Mouse (Mus musculus) embryonic facial prominence, embryonic 11.5 days (tissue): ENCODE measurements around the gene Dtl. TPM values are rescaled to one million over a fixed set of nuclear protein-coding genes. Genes with fewer than 3 reads are reported as not detected.

Experiments
- ATAC-seq: fragments of 200-750 bp; cut with Nextera tagmentation; replicated peaks from 2 replicates; pipeline ENCODE4 v1.8.0; 2017; ENCODE audit warnings: low read depth; ENCODE audit not compliant: insufficient number of reproducible peaks, low FRiP score, low TSS enrichment
- DNase-seq: peaks from one replicate; pipeline ENCODE4 v3.0.0-alpha.2; 2015; ENCODE audit warnings: low spot score
- H3K27ac ChIP-seq: fragments of 300-500 bp; sonication (generic); replicated peaks from 2 replicates; pipeline ENCODE4 v1.5.1; 2014; ENCODE audit warnings: mild to moderate bottlenecking, low read depth, low read length, control low read depth
- H3K27me3 ChIP-seq: fragments of 300-500 bp; sonication (generic); 2 replicates; pipeline ENCODE4 v1.6.1; 2014; ENCODE audit warnings: mild to moderate bottlenecking, low read length, moderate library complexity, mixed read lengths; ENCODE audit not compliant: control insufficient read depth, insufficient read depth
- H3K36me3 ChIP-seq: fragments of 300-500 bp; sonication (generic); replicated peaks from 2 replicates; pipeline ENCODE4 v1.6.1; 2014; ENCODE audit warnings: low read depth, mild to moderate bottlenecking, low read length, moderate library complexity, mixed read lengths; ENCODE audit not compliant: control insufficient read depth, insufficient read depth
- H3K4me1 ChIP-seq: fragments of 300-500 bp; sonication (generic); 2 replicates; pipeline ENCODE4 v1.6.1; 2014; ENCODE audit warnings: low read length, mixed read lengths; ENCODE audit not compliant: control insufficient read depth, insufficient read depth
- H3K4me2 ChIP-seq: fragments of 300-500 bp; sonication (generic); 2 replicates; pipeline ENCODE4 v1.6.1; 2014; ENCODE audit warnings: low read depth, mild to moderate bottlenecking, control low read depth, low read length, moderate library complexity
- H3K4me3 ChIP-seq: fragments of 300-500 bp; sonication (generic); 2 replicates; pipeline ENCODE4 v1.5.1; 2014; ENCODE audit warnings: low read depth, low read length, control low read depth
- H3K9ac ChIP-seq: fragments of 300-500 bp; sonication (generic); replicated peaks from 2 replicates; pipeline ENCODE4 v1.6.1; 2014; ENCODE audit warnings: mild to moderate bottlenecking, control low read depth, low read length
- H3K9me3 ChIP-seq: fragments of 300-500 bp; sonication (generic); replicated peaks from 2 replicates; pipeline ENCODE4 v1.6.1; 2016; ENCODE audit warnings: mild to moderate bottlenecking, low read length, inconsistent platforms, mixed read lengths; ENCODE audit not compliant: control insufficient read depth
- WGBS: fragments of 180-500 bp; shearing (Covaris S2); extraction: QIAGEN DNeasy Blood & Tissue Kit; methylation state at CpG from one replicate; pipeline ENCODE4 v1.1.7; 2014; 5-methylcytosine and 5-hydroxymethylcytosine counted together
- polyA plus RNA-seq: library from polyadenylated mRNA; unstranded; fragments of >200 nt; fragmentation: Nextera tagmentation; extraction: Ambion mirVana; gene quantifications from 2 replicates; pipeline ENCODE4 v1.2.1, GENCODE M21; 2014

Dtl gene
- polyA plus RNA-seq: 77.1 and 81.8 TPM in 2 replicates

DNA sequence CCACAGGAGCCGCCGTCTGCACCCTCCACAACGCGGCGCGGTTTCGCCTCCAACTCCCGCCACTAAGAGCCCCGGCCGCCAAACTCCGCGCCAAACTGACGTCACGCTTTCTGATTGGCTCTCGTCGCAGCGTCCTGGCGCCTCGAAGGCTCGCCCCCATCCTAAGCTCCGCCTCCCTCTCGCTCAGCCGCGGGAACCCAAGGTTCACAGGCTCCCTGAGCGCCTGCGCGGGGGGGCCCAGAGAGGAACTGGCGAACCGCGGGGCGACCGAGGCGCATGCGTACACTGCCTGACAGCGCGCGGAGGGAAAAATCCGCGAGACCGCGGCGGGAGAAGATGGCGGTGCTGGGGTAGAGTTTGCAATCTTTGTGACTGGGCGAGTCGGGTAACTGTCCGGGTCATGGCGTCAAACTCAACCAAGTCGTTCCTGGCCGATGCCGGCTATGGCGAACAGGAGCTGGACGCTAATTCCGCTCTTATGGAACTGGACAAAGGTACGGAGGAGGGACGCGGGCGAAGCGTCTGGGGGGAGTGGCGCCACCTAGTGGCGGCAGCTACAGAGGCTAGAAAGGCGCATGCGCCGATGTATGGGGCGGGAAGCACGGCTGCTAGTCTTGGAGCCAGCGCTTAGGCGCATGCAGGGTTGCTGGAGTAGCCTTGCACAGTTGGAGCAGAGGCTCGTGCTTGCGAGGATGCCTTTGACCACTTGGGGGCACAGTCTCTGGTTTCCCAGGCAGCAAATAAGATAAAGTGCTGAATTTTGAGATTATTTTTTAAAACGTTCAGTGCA is at the start of gene Dtl, which contains the start of gene Ints7:
Gene Dtl (minus strand): TSS at position 87 of the 790 bp plus-strand sequence.
Gene Ints7 (plus strand): TSS at position 179 of the 790 bp plus-strand sequence.
- peak; percentile 100 for DNase-seq
- Histone ChIP-seq H3K9ac (peak within 1 kb of the TSS; percentile 89), H3K9me3 (no peaks in the 10 kb centered on the region), H3K27me3 (no peaks in the 10 kb centered on the region), H3K4me2 (peak within 1 kb of the TSS; percentile 55), H3K36me3 (no peaks in the 10 kb centered on the region), H3K4me3 (peak within 1 kb of the TSS; percentile 91), H3K4me1 (peaks cover 2% of the 10 kb centered on the region; the same call in 1 of the 2 replicates), H3K27ac (peak within 1 kb of the TSS; percentile 90)
- WGBS: under 1% methylated on average over 70 of the region's 70 CpGs
- peak; percentile 99 for ATAC-seq

DNA sequence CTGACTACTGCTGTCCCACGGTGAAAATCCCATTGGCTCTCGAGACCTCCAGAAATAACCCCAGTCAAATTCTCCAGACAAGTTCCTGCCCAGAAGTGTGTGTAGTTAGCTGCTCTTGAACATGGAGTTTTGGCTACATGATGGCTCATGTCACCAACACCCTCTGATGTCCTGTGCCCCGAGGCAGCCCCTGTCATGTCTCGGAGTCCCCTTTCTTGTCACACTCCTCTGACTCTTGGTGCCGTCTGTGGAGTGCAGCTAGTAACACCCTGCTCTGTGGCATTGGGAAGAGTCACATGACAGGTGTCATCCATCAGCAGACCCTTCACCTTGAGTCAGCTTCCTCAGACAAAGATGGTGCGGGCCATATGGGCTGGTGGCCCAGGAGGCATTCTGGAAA is 49.7 kb upstream of the Dtl start:
- WGBS: 77% methylated on average over 6 of the region's 6 CpGs
- peaks cover 1% of the 10 kb centered on the region for H3K36me3 ChIP-seq
- ATAC-seq (peak; percentile 36; the same call in 1 of the 2 replicates), DNase-seq (no peak)
- H3K4me3 ChIP-seq: no peak overlapping the region
- no peaks in the 10 kb centered on the region for H3K27me3 ChIP-seq
- no peak overlapping the region for H3K9ac ChIP-seq
- H3K27ac ChIP-seq: no peak overlapping the region
- no peaks in the 10 kb centered on the region for H3K9me3 ChIP-seq
- H3K4me2 ChIP-seq: no peak overlapping the region
- no peaks in the 10 kb centered on the region for H3K4me1 ChIP-seq

DNA sequence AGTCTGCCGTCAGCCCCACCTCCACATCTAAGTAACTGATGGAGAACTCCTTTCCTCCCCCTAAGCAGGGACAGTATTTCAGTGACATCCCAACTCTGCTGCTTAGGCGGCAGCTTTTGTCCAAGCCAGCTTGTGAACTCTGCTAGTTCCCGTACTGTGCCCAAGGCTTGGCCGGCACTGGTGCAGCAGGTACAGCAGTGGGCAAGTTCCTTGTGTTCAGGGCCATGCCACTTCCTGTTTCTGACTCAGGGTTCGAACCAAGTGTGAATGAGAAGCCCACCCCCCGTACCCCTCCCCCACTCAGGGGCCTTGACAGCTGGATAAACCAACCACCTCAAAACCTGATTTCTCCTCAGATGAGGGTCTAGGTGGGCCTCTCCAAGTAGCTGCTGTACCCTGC is 49.1 kb upstream of the Dtl start:
- Histone ChIP-seq H3K9me3 (no peaks in the 10 kb centered on the region), H3K36me3 (peaks cover 5% of the 10 kb centered on the region), H3K4me1 (no peaks in the 10 kb centered on the region), H3K4me3 (no peak overlapping the region), H3K27me3 (no peaks in the 10 kb centered on the region), H3K9ac (no peak overlapping the region), H3K27ac (no peak overlapping the region), H3K4me2 (no peak overlapping the region)
- WGBS: 76% methylated on average over 6 of the region's 6 CpGs
- DNase-seq (no peak), ATAC-seq (no peak; the same call in 1 of the 2 replicates)

DNA sequence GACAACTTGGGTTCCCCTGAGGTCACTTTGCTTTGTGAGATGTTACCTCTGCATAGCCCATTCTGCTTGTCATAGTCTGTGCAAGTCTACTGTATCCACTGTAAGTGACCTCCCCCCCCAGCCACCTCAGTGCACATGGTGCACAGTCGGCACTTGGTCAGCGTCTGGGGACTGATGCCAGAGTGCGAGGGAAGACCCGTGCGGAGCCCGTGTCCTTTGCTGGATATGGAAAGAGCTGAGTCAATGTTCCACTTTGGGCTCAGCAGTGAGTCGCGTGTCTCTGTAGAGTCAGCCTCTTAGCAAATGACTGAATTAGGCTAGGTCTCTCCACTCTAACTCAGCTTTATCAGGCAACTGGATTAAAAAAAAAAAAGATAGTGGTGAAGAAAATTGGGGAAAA is 47.5 kb upstream of the Dtl start:
- ATAC-seq: no peak
- H3K27ac ChIP-seq: no peak overlapping the region
- no peaks in the 10 kb centered on the region for H3K27me3 ChIP-seq
- H3K9me3 ChIP-seq: no peaks in the 10 kb centered on the region
- DNase-seq: no peak
- H3K4me1 ChIP-seq: no peaks in the 10 kb centered on the region
- H3K36me3 ChIP-seq: peaks cover 14% of the 10 kb centered on the region
- no peak overlapping the region for H3K4me3 ChIP-seq
- H3K4me2 ChIP-seq: no peak overlapping the region
- no peak overlapping the region for H3K9ac ChIP-seq
- WGBS: 92% methylated on average over 8 of the region's 8 CpGs

DNA sequence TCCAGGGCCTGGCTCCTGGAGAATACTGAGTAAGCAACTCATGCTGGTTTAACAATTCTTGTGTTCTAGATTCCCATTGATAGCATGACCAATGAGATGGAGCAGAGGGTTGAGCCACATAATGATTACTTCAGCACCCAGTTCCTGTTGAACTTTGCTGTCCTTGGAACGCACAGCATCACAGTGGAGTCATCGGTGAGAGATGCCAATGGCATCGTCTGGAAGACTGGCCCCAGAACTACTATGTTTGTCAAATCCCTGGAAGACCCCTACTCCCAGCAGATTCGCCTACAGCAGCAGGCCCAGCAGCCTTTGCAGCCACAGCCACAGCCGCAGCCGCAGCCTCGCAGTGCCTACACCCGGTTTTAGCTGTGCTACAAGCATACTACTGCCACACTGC is 45.8 kb upstream of the Dtl start:
- Histone ChIP-seq H3K4me1 (no peaks in the 10 kb centered on the region), H3K27me3 (no peaks in the 10 kb centered on the region), H3K4me3 (no peak overlapping the region), H3K4me2 (no peak overlapping the region), H3K36me3 (peaks cover 21% of the 10 kb centered on the region), H3K9ac (no peak overlapping the region), H3K9me3 (no peaks in the 10 kb centered on the region), H3K27ac (no peak overlapping the region)
- DNase-seq: no peak
- ATAC-seq: no peak
- WGBS: 94% methylated on average over 8 of the region's 8 CpGs

- no peaks in the 10 kb centered on the region for H3K9me3 ChIP-seq
- no peaks in the 10 kb centered on the region for H3K27me3 ChIP-seq
- no peak for DNase-seq
- no peak overlapping the region for H3K4me2 ChIP-seq
- ATAC-seq: no peak
- H3K9ac ChIP-seq: no peak overlapping the region
- H3K4me3 ChIP-seq: no peak overlapping the region
- H3K4me1 ChIP-seq: no peaks in the 10 kb centered on the region
- 92% methylated on average over 12 of the region's 12 CpGs for WGBS
- peaks cover 28% of the 10 kb centered on the region for H3K36me3 ChIP-seq
- no peak overlapping the region for H3K27ac ChIP-seq
These were observed 42.9 kb upstream of the Dtl start for GRCm38 (mm10) chr1:191618067-191618766.

DNA sequence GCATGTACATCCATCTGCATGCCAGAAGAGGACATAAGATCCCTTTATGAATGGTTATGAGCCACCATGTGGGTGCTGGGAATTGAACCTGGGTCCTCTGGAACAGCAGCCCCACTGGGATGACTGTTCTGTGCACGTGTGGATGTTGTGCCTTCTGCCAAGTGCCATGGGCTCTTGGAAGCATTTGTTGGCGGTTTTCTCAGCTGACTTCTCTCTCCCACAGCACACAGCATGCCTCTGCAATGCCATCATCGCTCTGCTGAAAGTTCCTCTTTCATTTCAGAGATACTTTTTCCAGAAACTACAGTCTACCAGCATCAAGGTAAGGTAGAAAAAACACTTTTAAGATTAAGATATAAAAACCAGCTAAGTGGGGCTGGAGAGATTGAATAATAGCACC is 42.2 kb upstream of the Dtl start:
- DNase-seq: no peak
- Histone ChIP-seq H3K27ac (no peak overlapping the region), H3K9me3 (no peaks in the 10 kb centered on the region), H3K36me3 (peaks cover 28% of the 10 kb centered on the region), H3K4me1 (no peaks in the 10 kb centered on the region), H3K27me3 (no peaks in the 10 kb centered on the region), H3K4me2 (no peak overlapping the region), H3K9ac (no peak overlapping the region), H3K4me3 (no peak overlapping the region)
- 94% methylated on average over 3 of the region's 3 CpGs for WGBS
- ATAC-seq: no peak

- H3K4me1 ChIP-seq: no peaks in the 10 kb centered on the region
- no peak for ATAC-seq
- H3K36me3 ChIP-seq: peaks cover 33% of the 10 kb centered on the region
- DNase-seq: no peak
- H3K4me3 ChIP-seq: no peak overlapping the region
- no peaks in the 10 kb centered on the region for H3K27me3 ChIP-seq
- no peak overlapping the region for H3K27ac ChIP-seq
- H3K9ac ChIP-seq: no peak overlapping the region
- H3K4me2 ChIP-seq: no peak overlapping the region
- 88% methylated on average over 8 of the region's 8 CpGs for WGBS
- H3K9me3 ChIP-seq: no peaks in the 10 kb centered on the region
These were observed 40.9 kb upstream of the Dtl start for GRCm38 (mm10) chr1:191616245-191616644.
